ENCODE assay signal across 18 mouse cellular contexts in genomic region chr8:36312963-36313362, GRCm38 (mm10).
"Had no signal": no experiment of that assay in that cellular context is flagged by ENCODE, and none has a peak within 500 bp of the region (broad histone marks: within the 10 kb centered on the region; RNA-seq: fewer than 3 reads in every experiment).

No protein-coding gene starts in this region.

- H3K36me3 ChIP-seq: midbrain, embryonic 10.5 days; midbrain, embryonic 12.5 days; neural tube, embryonic 13.5 days; neural tube, embryonic 15.5 days had no signal

- H3K27ac ChIP-seq: midbrain, embryonic 10.5 days; midbrain, embryonic 12.5 days; neural tube, embryonic 13.5 days; neural tube, embryonic 15.5 days had no signal

- H3K9ac ChIP-seq: lung, embryonic 14.5 days; midbrain, embryonic 12.5 days; neural tube, embryonic 13.5 days; neural tube, embryonic 15.5 days had no signal

- H3K27me3 ChIP-seq: midbrain, embryonic 12.5 days; neural tube, embryonic 13.5 days; neural tube, embryonic 15.5 days had no signal

- DNase-seq: lung, embryonic 14.5 days; lung, postnatal 10 days; lung, postnatal 4 days; midbrain, embryonic 14.5 days; retina, postnatal 1 day; right cerebral cortex, adult 18-20 months; right cerebral cortex, postnatal 25 days; right cerebral cortex, postnatal 4 days; spleen, adult 18-20 months; thymus, adult 18-20 months; thymus, postnatal 14 days; thymus, postnatal 36 days had no signal

- ATAC-seq: midbrain, embryonic 16.5 days had no signal

- H3K4me2 ChIP-seq: lung, embryonic 14.5 days; midbrain, embryonic 12.5 days; neural tube, embryonic 13.5 days; neural tube, embryonic 15.5 days had no signal

- H3K4me3 ChIP-seq: midbrain, embryonic 10.5 days; midbrain, embryonic 12.5 days; myocyte; neural tube, embryonic 13.5 days; neural tube, embryonic 15.5 days had no signal

- H3K4me1 ChIP-seq: midbrain, embryonic 10.5 days; midbrain, embryonic 12.5 days; neural tube, embryonic 13.5 days; neural tube, embryonic 15.5 days had no signal

- H3K9me3 ChIP-seq: midbrain, embryonic 10.5 days; midbrain, embryonic 12.5 days; neural tube, embryonic 13.5 days; neural tube, embryonic 15.5 days had no signal
